Mouse (Mus musculus): ENCODE results near the gene Cxcl9. TPM values are rescaled to one million over a fixed set of nuclear protein-coding genes. Genes with fewer than 3 reads are reported as not detected.

The Cxcl9 gene
- polyA plus RNA-seq (2014; fragmentation: Illumina TruSeq; extraction: RNeasy Lipid Tissue Mini Kit (QIAGEN cat#74804); ENCODE audit: low read depth, low replicate concordance): 17.2 TPM

GRCm38 (mm10) chr5:92327929-92328328 is at the start of gene Cxcl9:
TSS of gene Cxcl9 (minus strand) at chr5:92328079.

DNA sequence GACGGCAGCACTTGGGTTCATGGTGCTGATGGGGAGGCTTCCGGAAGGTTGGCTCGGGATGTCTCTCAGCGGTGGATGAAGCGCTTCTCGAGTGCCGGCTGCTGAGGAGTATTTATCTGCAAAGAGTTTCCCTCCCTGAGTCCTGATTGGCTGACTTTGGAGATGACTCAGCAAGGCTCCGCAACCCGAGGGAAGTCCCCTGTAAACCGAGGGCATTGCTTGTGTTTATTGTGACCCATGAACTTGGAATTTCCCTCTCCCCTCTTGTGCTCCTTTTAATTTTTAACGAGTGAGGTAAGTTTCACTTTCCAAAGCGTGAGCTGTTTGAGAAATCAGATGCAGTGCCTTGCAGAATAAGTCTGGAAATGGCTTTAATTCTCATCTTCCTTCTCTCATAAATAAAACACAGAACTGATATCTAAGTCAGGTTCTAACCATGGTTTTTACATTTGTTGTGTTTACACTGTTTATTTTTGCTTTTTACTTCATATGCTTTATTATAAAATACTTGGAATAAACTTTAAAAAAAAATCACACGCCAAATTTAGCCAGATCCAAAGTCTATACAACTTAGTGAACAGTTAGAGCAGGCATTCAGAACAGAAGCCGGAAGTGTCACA is 21.0 kb upstream of the Cxcl9 start, which contains the start of gene Cxcl10:
TSS of gene Cxcl10 (minus strand) at position 96 of the 620 bp plus-strand sequence.

GRCm38 (mm10) chr5:92331635-92332338 is 3.9 kb upstream of the Cxcl9 start, which contains the start of gene Art3:
TSS of gene Art3 (plus strand) at chr5:92331827.

DNA sequence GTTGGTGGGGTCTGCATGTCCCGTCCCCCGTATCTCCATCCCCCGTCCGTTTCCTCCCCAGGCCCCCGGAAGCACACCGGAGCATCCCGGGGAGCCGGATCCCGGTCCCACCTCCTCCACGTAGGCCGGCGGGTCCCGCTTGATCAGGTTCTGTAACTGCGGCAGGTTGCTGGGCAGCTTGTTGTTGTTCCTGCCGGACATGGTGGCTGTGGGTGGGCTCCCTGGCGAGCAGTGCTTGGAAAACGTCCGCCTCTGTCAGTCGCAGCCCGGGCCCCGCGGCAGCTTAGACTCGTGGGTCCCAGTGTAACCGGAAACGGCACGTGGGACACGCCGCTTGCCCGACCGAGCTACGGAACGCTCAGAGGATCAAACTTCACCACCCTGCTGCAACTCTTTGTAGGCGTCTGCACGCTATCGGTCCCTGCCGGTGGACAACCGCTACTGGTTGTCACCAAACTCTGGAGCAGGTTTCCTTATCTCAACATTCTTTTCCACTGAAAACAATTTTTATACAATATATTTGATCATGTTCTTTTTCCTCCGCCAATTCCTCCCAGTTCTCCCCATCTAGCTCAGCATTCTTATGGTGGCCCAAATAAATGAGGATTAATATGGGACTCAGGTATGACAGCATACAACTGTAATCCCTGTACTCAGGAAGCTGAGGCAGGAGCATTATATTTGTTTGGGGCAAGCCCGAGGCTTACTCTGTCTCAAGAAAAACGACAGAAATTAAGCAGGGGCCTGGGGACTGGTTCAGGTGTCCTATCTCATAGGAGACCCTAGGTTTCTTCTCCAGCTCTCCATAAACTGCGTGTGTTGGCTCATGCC is 18.0 kb downstream of the Cxcl9 start, which contains the start of gene Sdad1:
TSS of gene Sdad1 (minus strand) at position 799 of the 831 bp plus-strand sequence.

DNA sequence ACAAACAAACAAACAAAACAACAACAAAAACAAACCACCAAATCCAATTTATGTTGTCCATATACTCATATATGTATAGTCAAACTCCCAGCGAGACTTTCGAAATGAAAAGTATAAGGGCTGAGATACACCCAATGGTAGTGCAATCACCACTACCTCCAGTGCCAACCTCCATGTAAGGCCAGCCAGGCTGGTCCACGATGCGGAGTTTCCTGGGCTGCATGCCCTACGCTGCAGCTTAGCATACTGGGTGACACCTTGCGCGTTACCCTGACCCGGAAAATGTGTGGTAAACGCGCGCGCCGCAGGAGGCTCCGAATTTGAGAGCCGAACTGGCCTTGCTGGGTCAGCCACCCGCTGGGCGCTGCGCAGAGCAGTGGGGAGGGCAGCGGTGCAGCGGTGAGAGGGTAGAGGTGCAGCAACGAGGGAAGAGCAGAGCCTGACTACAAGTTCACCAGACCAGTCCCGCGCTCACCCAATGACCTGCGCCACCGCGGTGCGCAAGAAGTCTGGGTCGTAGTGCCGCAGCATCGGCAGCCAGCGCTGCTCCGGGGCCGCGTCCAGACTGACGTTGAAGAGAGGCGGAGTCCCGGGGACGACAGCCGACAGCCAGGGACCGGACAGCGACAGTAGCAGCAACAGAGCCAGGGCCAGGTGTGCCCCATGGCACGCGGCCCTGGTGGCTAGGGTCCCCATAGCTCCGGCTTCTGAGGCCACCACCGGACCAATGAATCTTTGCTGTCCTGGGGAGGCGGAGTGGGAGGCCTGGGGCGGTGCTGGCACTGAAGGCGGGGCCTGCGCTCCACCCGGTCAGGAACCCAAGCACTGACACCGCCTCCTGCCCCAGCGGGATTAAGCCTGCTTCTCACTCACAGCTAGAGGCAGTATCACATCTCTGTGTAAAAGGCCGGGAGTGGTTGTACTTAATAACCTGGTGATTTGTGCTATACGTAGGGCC is 50.2 kb downstream of the Cxcl9 start, which contains the start of gene Naaa:
TSS of gene Naaa (minus strand) at position 734 of the 958 bp plus-strand sequence.

Other genes starting within 250 kb of the Cxcl9 start
- 92.9 TPM for gene G3bp2, start 244.4 kb downstream of the Cxcl9 start, polyA plus RNA-seq (2014; fragmentation: Illumina TruSeq; extraction: RNeasy Lipid Tissue Mini Kit (QIAGEN cat#74804); ENCODE audit: low read depth, low replicate concordance)
- 93.0 TPM for gene Uso1, start 190.1 kb downstream of the Cxcl9 start, polyA plus RNA-seq (2014; fragmentation: Illumina TruSeq; extraction: RNeasy Lipid Tissue Mini Kit (QIAGEN cat#74804); ENCODE audit: low read depth, low replicate concordance)
- gene U90926, start 112.7 kb downstream of the Cxcl9 start, polyA plus RNA-seq (2014; fragmentation: Illumina TruSeq; extraction: RNeasy Lipid Tissue Mini Kit (QIAGEN cat#74804); ENCODE audit: low read depth, low replicate concordance): not detected
- gene Ppef2, start 71.8 kb downstream of the Cxcl9 start, polyA plus RNA-seq (2014; fragmentation: Illumina TruSeq; extraction: RNeasy Lipid Tissue Mini Kit (QIAGEN cat#74804); ENCODE audit: low read depth, low replicate concordance): 0.50 TPM
- gene Naaa, start 49.9 kb downstream of the Cxcl9 start, polyA plus RNA-seq (2014; fragmentation: Illumina TruSeq; extraction: RNeasy Lipid Tissue Mini Kit (QIAGEN cat#74804); ENCODE audit: low read depth, low replicate concordance): 40.2 TPM
- 11.8 TPM for gene Sdad1, start 17.6 kb downstream of the Cxcl9 start, polyA plus RNA-seq (2014; fragmentation: Illumina TruSeq; extraction: RNeasy Lipid Tissue Mini Kit (QIAGEN cat#74804); ENCODE audit: low read depth, low replicate concordance)
- gene Art3, start 3.7 kb upstream of the Cxcl9 start, polyA plus RNA-seq (2014; fragmentation: Illumina TruSeq; extraction: RNeasy Lipid Tissue Mini Kit (QIAGEN cat#74804); ENCODE audit: low read depth, low replicate concordance): 198 TPM
- gene Cxcl10, start 20.8 kb upstream of the Cxcl9 start, polyA plus RNA-seq (2014; fragmentation: Illumina TruSeq; extraction: RNeasy Lipid Tissue Mini Kit (QIAGEN cat#74804); ENCODE audit: low read depth, low replicate concordance): 3.6 TPM
- 18.5 TPM for gene Nup54, start 107.1 kb upstream of the Cxcl9 start, polyA plus RNA-seq (2014; fragmentation: Illumina TruSeq; extraction: RNeasy Lipid Tissue Mini Kit (QIAGEN cat#74804); ENCODE audit: low read depth, low replicate concordance)
- 52.3 TPM for gene Scarb2, start 178.8 kb upstream of the Cxcl9 start, polyA plus RNA-seq (2014; fragmentation: Illumina TruSeq; extraction: RNeasy Lipid Tissue Mini Kit (QIAGEN cat#74804); ENCODE audit: low read depth, low replicate concordance)
- gene Fam47e, start 227.0 kb upstream of the Cxcl9 start, polyA plus RNA-seq (2014; fragmentation: Illumina TruSeq; extraction: RNeasy Lipid Tissue Mini Kit (QIAGEN cat#74804); ENCODE audit: low read depth, low replicate concordance): 5.7 TPM

Measured in adipose tissue, adult 10 weeks (tissue).